Mouse (Mus musculus) liver, adult 2 months (tissue): ENCODE results near the gene Cib2. TPM values are rescaled to one million over a fixed set of nuclear protein-coding genes. Genes with fewer than 3 reads are reported as not detected.

Source experiments
- DNase-seq: peaks from one replicate; pipeline ENCODE4 v3.0.0-alpha.2; 2011; ENCODE audit warnings: low read depth, low spot score; ENCODE audit errors: extremely low read depth
- H3K27ac ChIP-seq: fragments of 200-500 bp; replicated peaks from 2 replicates; pipeline ENCODE4 v1.5.1; 2012; ENCODE audit warnings: low read depth, mild to moderate bottlenecking, control low read depth, inconsistent platforms, low read length; ENCODE audit not compliant: insufficient read depth
- H3K27me3 ChIP-seq: fragments of 200-500 bp; 2 replicates; pipeline ENCODE4 v1.6.1; 2012; ENCODE audit warnings: mild to moderate bottlenecking, moderate library complexity, low read length, inconsistent platforms; ENCODE audit not compliant: control insufficient read depth, insufficient read depth
- H3K36me3 ChIP-seq: fragments of 200-500 bp; 2 replicates; pipeline ENCODE4 v1.6.1; 2012; ENCODE audit warnings: low read length, inconsistent platforms; ENCODE audit not compliant: control insufficient read depth, insufficient read depth
- H3K4me1 ChIP-seq: fragments of 200-500 bp; 2 replicates; pipeline ENCODE4 v1.6.1; 2011; ENCODE audit warnings: low read length; ENCODE audit not compliant: control insufficient read depth, insufficient read depth
- H3K4me3 ChIP-seq: fragments of 200-500 bp; 2 replicates; pipeline ENCODE4 v1.5.1; 2011; ENCODE audit warnings: low read depth, mild to moderate bottlenecking, control low read depth, low read length, moderate library complexity; ENCODE audit not compliant: insufficient read depth
- H3K79me2 ChIP-seq: fragments of 200-500 bp; 2 replicates; pipeline ENCODE4 v1.6.1; 2012; ENCODE audit warnings: inconsistent platforms, mild to moderate bottlenecking, low read length, moderate library complexity; ENCODE audit not compliant: control insufficient read depth, insufficient read depth
- H3K9ac ChIP-seq: fragments of 200-500 bp; 2 replicates; pipeline ENCODE4 v1.6.1; 2012; ENCODE audit warnings: low read depth, mild to moderate bottlenecking, control low read depth, inconsistent platforms, low read length
- CTCF ChIP-seq: fragments of 200-500 bp; IDR thresholded peaks from 2 replicates; pipeline ENCODE4 v1.5.1; 2011; ENCODE audit warnings: low read depth, low read length, control low read depth
- POLR2A ChIP-seq: fragments of 200-500 bp; IDR thresholded peaks from 2 replicates; pipeline ENCODE4 v1.6.1; 2011; ENCODE audit warnings: low read length, control low read depth; ENCODE audit not compliant: insufficient read depth; ENCODE audit errors: extremely low read depth
- WGBS: fragments of 180-500 bp; shearing (Covaris S2); methylation state at CpG from one replicate; pipeline ENCODE4 v1.1.7; 2018; 5-methylcytosine and 5-hydroxymethylcytosine counted together
- polyA plus RNA-seq: library from polyadenylated mRNA; depleted of rRNA; stranded (reverse); fragments of >200 nt; gene quantifications from 2 replicates; pipeline ENCODE4 v1.2.3, GENCODE M21; 2012; rRNA removed
- total RNA-seq: library from RNA; depleted of rRNA; stranded (reverse); fragments of >200 nt; gene quantifications from 2 replicates; pipeline ENCODE4 v1.2.3, GENCODE M21; 2014; rRNA removed

Cib2 gene
- total and polyA plus RNA-seq, 2 experiments, result 4.1 to 4.7 TPM

- H3K9ac ChIP-seq, result no peak overlapping the region
- peak; percentile 29 for DNase-seq
- H3K4me1 ChIP-seq, result peaks cover 1% of the 10 kb centered on the region; the same call in 1 of the 2 replicates
- H3K27ac ChIP-seq, result no peak overlapping the region
- 67% methylated on average over 3 of the region's 3 CpGs for WGBS
- TF ChIP-seq CTCF, result no peak
- TF ChIP-seq POLR2A, result no peak
- H3K36me3 ChIP-seq, result no peaks in the 10 kb centered on the region
- no peaks in the 10 kb centered on the region for H3K27me3 ChIP-seq
- no peak overlapping the region for H3K4me3 ChIP-seq
- peaks cover 10% of the 10 kb centered on the region; the same call in 1 of the 2 replicates for H3K79me2 ChIP-seq
Observed at GRCm38 (mm10) chr9:54499791-54500190, 60.2 kb downstream of the Cib2 start.

GRCm38 (mm10) chr9:54499291-54499690 lies 60.7 kb downstream of the Cib2 start:
- H3K36me3 ChIP-seq, result no peaks in the 10 kb centered on the region
- no peak overlapping the region for H3K27ac ChIP-seq
- H3K9ac ChIP-seq, result no peak overlapping the region
- 69% methylated on average over 6 of the region's 6 CpGs for WGBS
- H3K4me1 ChIP-seq, result peaks cover 1% of the 10 kb centered on the region; the same call in 1 of the 2 replicates
- peak; percentile 66 for DNase-seq
- H3K79me2 ChIP-seq, result peaks cover 10% of the 10 kb centered on the region; the same call in 1 of the 2 replicates
- H3K27me3 ChIP-seq, result no peaks in the 10 kb centered on the region
- H3K4me3 ChIP-seq, result no peak overlapping the region
- TF ChIP-seq CTCF (no peak), POLR2A (no peak)

Other genes starting within 250 kb of the Cib2 start
- 12.3 and 20.7 TPM in 2 replicates for gene Dmxl2, start 58.6 kb downstream of the Cib2 start, total RNA-seq
- gene Dmxl2, start 58.6 kb downstream of the Cib2 start, polyA plus RNA-seq, result 2.9 and 3.6 TPM in 2 replicates
- gene Sh2d7, start 21.2 kb downstream of the Cib2 start, total RNA-seq, result not detected in 2 replicates
- not detected in 2 replicates for gene Sh2d7, start 21.2 kb downstream of the Cib2 start, polyA plus RNA-seq
- 25.9 and 26.1 TPM in 2 replicates for gene Idh3a, start 26.1 kb upstream of the Cib2 start, total RNA-seq
- gene Idh3a, start 26.1 kb upstream of the Cib2 start, polyA plus RNA-seq, result 16.3 and 19.0 TPM in 2 replicates
- gene Acsbg1, start 101.7 kb upstream of the Cib2 start, total RNA-seq, result under 0.01 and 0.60 TPM in 2 replicates
- gene Acsbg1, start 101.7 kb upstream of the Cib2 start, polyA plus RNA-seq, result 0.07 and 0.12 TPM in 2 replicates
- 2.7 and 3.5 TPM in 2 replicates for gene Dnaja4, start 138.7 kb upstream of the Cib2 start, total RNA-seq
- gene Dnaja4, start 138.7 kb upstream of the Cib2 start, polyA plus RNA-seq, result 1.3 and 2.2 TPM in 2 replicates
- 83.5 and 86.2 TPM in 2 replicates for gene Wdr61, start 174.3 kb upstream of the Cib2 start, total RNA-seq
- gene Wdr61, start 174.3 kb upstream of the Cib2 start, polyA plus RNA-seq, result 38.4 and 38.6 TPM in 2 replicates
- not detected in 2 replicates for gene Crabp1, start 204.5 kb upstream of the Cib2 start, total RNA-seq
- gene Crabp1, start 204.5 kb upstream of the Cib2 start, polyA plus RNA-seq, result not detected in 2 replicates